Mouse (Mus musculus) liver, embryonic 11.5 days (tissue): Measurements from ENCODE around the gene Rab34. TPM values are rescaled to one million over a fixed set of nuclear protein-coding genes. Genes with fewer than 3 reads are reported as not detected.

Source experiments
- ATAC-seq: fragments of 200-750 bp; cut with Nextera tagmentation; replicated peaks from 2 replicates; pipeline ENCODE4 v1.8.0; 2017; ENCODE audit warnings: moderate number of reproducible peaks, mild to moderate bottlenecking, moderate TSS enrichment, moderate library complexity; ENCODE audit not compliant: low FRiP score
- DNase-seq: peaks from one replicate; pipeline ENCODE4 v3.0.0-alpha.2; 2017; ENCODE audit warnings: low spot score
- H3K27ac ChIP-seq: fragments of 300-500 bp; sonication (generic); 2 replicates; pipeline ENCODE4 v1.5.1; 2014; ENCODE audit warnings: mild to moderate bottlenecking, low read depth, low read length, control low read depth
- H3K27me3 ChIP-seq: fragments of 300-500 bp; sonication (generic); replicated peaks from 2 replicates; pipeline ENCODE4 v1.6.1; 2014; ENCODE audit warnings: low read length, mixed read lengths; ENCODE audit not compliant: control insufficient read depth, insufficient read depth
- H3K36me3 ChIP-seq: fragments of 300-500 bp; sonication (generic); 2 replicates; pipeline ENCODE4 v1.6.1; 2014; ENCODE audit warnings: mild to moderate bottlenecking, low read length, moderate library complexity, mixed read lengths; ENCODE audit not compliant: control insufficient read depth, insufficient read depth
- H3K4me1 ChIP-seq: fragments of 300-500 bp; sonication (generic); replicated peaks from 2 replicates; pipeline ENCODE4 v1.6.1; 2014; ENCODE audit warnings: low read length, mixed read lengths; ENCODE audit not compliant: control insufficient read depth, insufficient read depth
- H3K4me2 ChIP-seq: fragments of 300-500 bp; sonication (generic); 2 replicates; pipeline ENCODE4 v1.6.1; 2014; ENCODE audit warnings: mild to moderate bottlenecking, control low read depth, moderate library complexity
- H3K4me3 ChIP-seq: fragments of 300-500 bp; sonication (generic); 2 replicates; pipeline ENCODE4 v1.5.1; 2014; ENCODE audit warnings: low read depth, low read length, control low read depth
- H3K9ac ChIP-seq: fragments of 300-500 bp; sonication (generic); 2 replicates; pipeline ENCODE4 v1.6.1; 2014; ENCODE audit warnings: low read depth, low read length, control low read depth
- H3K9me3 ChIP-seq: fragments of 300-500 bp; sonication (generic); 2 replicates; pipeline ENCODE4 v1.6.1; 2016; ENCODE audit warnings: low read length, inconsistent platforms, mixed read lengths; ENCODE audit not compliant: control insufficient read depth
- WGBS: fragments of 180-500 bp; shearing (Covaris S2); extraction: QIAGEN DNeasy Blood & Tissue Kit; methylation state at CpG from one replicate; pipeline ENCODE4 v1.1.7; 2014; 5-methylcytosine and 5-hydroxymethylcytosine counted together
- polyA plus RNA-seq: library from polyadenylated mRNA; unstranded; fragments of >200 nt; fragmentation: Nextera tagmentation; extraction: Ambion mirVana; gene quantifications from 2 replicates; pipeline ENCODE4 v1.2.1, GENCODE M21; 2014

The Rab34 gene
- polyA plus RNA-seq, 1 experiment from 2014 or later = 42.6 TPM

- 82% methylated on average over 5 of the region's 5 CpGs for WGBS
- DNase-seq = no peak
- Histone ChIP-seq H3K4me1 (0 out of 2 replicates have a peak, but pooled peaks cover 3% of the 10 kb centered on the region), H3K27me3 (no peaks in the 10 kb centered on the region), H3K36me3 (peaks cover 59% of the 10 kb centered on the region), H3K27ac (no peak overlapping the region), H3K4me2 (no peak overlapping the region), H3K9me3 (no peaks in the 10 kb centered on the region), H3K4me3 (no peak overlapping the region), H3K9ac (no peak overlapping the region)
- ATAC-seq = no peak
These were observed 32.6 kb upstream of the Rab34 start for GRCm38 (mm10) chr11:78155674-78156073.

GRCm38 (mm10) chr11:78156156-78156699, 32.0 kb upstream of the Rab34 start:
- Histone ChIP-seq H3K9ac (no peak overlapping the region), H3K9me3 (no peaks in the 10 kb centered on the region), H3K36me3 (peaks cover 60% of the 10 kb centered on the region), H3K4me3 (no peak overlapping the region), H3K4me1 (0 out of 2 replicates have a peak, but pooled peaks cover 3% of the 10 kb centered on the region), H3K4me2 (no peak overlapping the region), H3K27ac (no peak overlapping the region), H3K27me3 (no peaks in the 10 kb centered on the region)
- WGBS = 84% methylated on average over 6 of the region's 6 CpGs
- DNase-seq = no peak
- ATAC-seq = no peak

- DNase-seq (peak; percentile 68), ATAC-seq (peak; percentile 67)
- WGBS = 23% methylated on average over 2 of the region's 2 CpGs
- peaks cover 23% of the 10 kb centered on the region for H3K4me1 ChIP-seq
- peaks cover 57% of the 10 kb centered on the region for H3K36me3 ChIP-seq
- H3K9ac ChIP-seq = no peak overlapping the region
- no peaks in the 10 kb centered on the region for H3K9me3 ChIP-seq
- H3K27me3 ChIP-seq = no peaks in the 10 kb centered on the region
- H3K4me3 ChIP-seq = no peak overlapping the region
- no peak overlapping the region for H3K27ac ChIP-seq
- no peak overlapping the region for H3K4me2 ChIP-seq
These were observed 29.1 kb upstream of the Rab34 start for GRCm38 (mm10) chr11:78159096-78159495.

- H3K9me3 ChIP-seq = no peaks in the 10 kb centered on the region
- 77% methylated on average over 7 of the region's 7 CpGs for WGBS
- H3K27ac ChIP-seq = no peak overlapping the region
- H3K27me3 ChIP-seq = no peaks in the 10 kb centered on the region
- H3K4me2 ChIP-seq = no peak overlapping the region
- no peak for DNase-seq
- H3K36me3 ChIP-seq = peaks cover 52% of the 10 kb centered on the region
- no peak overlapping the region for H3K9ac ChIP-seq
- H3K4me1 ChIP-seq = peaks cover 23% of the 10 kb centered on the region
- ATAC-seq = no peak
- H3K4me3 ChIP-seq = no peak overlapping the region
These were observed 28.7 kb upstream of the Rab34 start for GRCm38 (mm10) chr11:78159557-78159956.

- Histone ChIP-seq H3K4me2 (no peak overlapping the region), H3K9me3 (no peaks in the 10 kb centered on the region), H3K9ac (no peak overlapping the region), H3K27ac (no peak overlapping the region), H3K36me3 (peaks cover 48% of the 10 kb centered on the region), H3K27me3 (no peaks in the 10 kb centered on the region), H3K4me3 (no peak overlapping the region), H3K4me1 (peaks cover 23% of the 10 kb centered on the region)
- no peak for DNase-seq
- WGBS = 88% methylated on average over 18 of the region's 18 CpGs
- no peak for ATAC-seq
These were observed 28.1 kb upstream of the Rab34 start for GRCm38 (mm10) chr11:78160171-78160570.

GRCm38 (mm10) chr11:78160675-78161074, 27.6 kb upstream of the Rab34 start:
- Histone ChIP-seq H3K4me1 (peaks cover 25% of the 10 kb centered on the region), H3K27ac (0 out of 2 replicates have a peak overlapping the region, but pooled peaks have one; percentile 28), H3K27me3 (no peaks in the 10 kb centered on the region), H3K36me3 (peaks cover 46% of the 10 kb centered on the region), H3K9ac (no peak overlapping the region), H3K4me2 (no peak overlapping the region), H3K9me3 (no peaks in the 10 kb centered on the region), H3K4me3 (no peak overlapping the region)
- ATAC-seq = no peak
- 91% methylated on average over 3 of the region's 3 CpGs for WGBS
- DNase-seq = no peak

- no peak overlapping the region for H3K4me2 ChIP-seq
- no peaks in the 10 kb centered on the region for H3K27me3 ChIP-seq
- ATAC-seq = no peak
- H3K9me3 ChIP-seq = no peaks in the 10 kb centered on the region
- no peak overlapping the region for H3K4me3 ChIP-seq
- H3K9ac ChIP-seq = no peak overlapping the region
- H3K4me1 ChIP-seq = peaks cover 30% of the 10 kb centered on the region
- 90% methylated on average over 14 of the region's 14 CpGs for WGBS
- 0 out of 2 replicates have a peak overlapping the region, but pooled peaks have one; percentile 28 for H3K27ac ChIP-seq
- DNase-seq = no peak
- peaks cover 43% of the 10 kb centered on the region for H3K36me3 ChIP-seq
These were observed 27.1 kb upstream of the Rab34 start for GRCm38 (mm10) chr11:78161169-78161568.

GRCm38 (mm10) chr11:78161968-78162367, 26.3 kb upstream of the Rab34 start:
- Histone ChIP-seq H3K36me3 (peaks cover 40% of the 10 kb centered on the region), H3K27me3 (no peaks in the 10 kb centered on the region), H3K4me1 (peaks cover 38% of the 10 kb centered on the region), H3K9me3 (no peaks in the 10 kb centered on the region), H3K27ac (no peak overlapping the region), H3K4me2 (peak overlapping the region; percentile 97), H3K9ac (peak overlapping the region; percentile 31; the same call in 1 of the 2 replicates), H3K4me3 (peak overlapping the region; percentile 5; the same call in 1 of the 2 replicates)
- DNase-seq = no peak
- WGBS = 65% methylated on average over 4 of the region's 4 CpGs
- no peak for ATAC-seq

GRCm38 (mm10) chr11:78162504-78162903, 25.7 kb upstream of the Rab34 start:
- 82% methylated on average over 6 of the region's 6 CpGs for WGBS
- Histone ChIP-seq H3K27me3 (no peaks in the 10 kb centered on the region), H3K9ac (peak overlapping the region; percentile 99), H3K4me2 (peak overlapping the region; percentile 97), H3K27ac (peak overlapping the region; percentile 92; the same call in 1 of the 2 replicates), H3K36me3 (peaks cover 39% of the 10 kb centered on the region), H3K9me3 (no peaks in the 10 kb centered on the region), H3K4me3 (peak overlapping the region; percentile 98), H3K4me1 (peaks cover 39% of the 10 kb centered on the region)
- no peak for DNase-seq
- ATAC-seq = no peak
